Mouse (Mus musculus) WW6 (cell line): ENCODE data around the gene Sipa1.

Experiments used
- DNase-seq: peaks from one replicate; pipeline ENCODE4 v3.0.0-alpha.2; 2013; ENCODE audit warnings: low read depth, low spot score

The Sipa1 gene

DNA sequence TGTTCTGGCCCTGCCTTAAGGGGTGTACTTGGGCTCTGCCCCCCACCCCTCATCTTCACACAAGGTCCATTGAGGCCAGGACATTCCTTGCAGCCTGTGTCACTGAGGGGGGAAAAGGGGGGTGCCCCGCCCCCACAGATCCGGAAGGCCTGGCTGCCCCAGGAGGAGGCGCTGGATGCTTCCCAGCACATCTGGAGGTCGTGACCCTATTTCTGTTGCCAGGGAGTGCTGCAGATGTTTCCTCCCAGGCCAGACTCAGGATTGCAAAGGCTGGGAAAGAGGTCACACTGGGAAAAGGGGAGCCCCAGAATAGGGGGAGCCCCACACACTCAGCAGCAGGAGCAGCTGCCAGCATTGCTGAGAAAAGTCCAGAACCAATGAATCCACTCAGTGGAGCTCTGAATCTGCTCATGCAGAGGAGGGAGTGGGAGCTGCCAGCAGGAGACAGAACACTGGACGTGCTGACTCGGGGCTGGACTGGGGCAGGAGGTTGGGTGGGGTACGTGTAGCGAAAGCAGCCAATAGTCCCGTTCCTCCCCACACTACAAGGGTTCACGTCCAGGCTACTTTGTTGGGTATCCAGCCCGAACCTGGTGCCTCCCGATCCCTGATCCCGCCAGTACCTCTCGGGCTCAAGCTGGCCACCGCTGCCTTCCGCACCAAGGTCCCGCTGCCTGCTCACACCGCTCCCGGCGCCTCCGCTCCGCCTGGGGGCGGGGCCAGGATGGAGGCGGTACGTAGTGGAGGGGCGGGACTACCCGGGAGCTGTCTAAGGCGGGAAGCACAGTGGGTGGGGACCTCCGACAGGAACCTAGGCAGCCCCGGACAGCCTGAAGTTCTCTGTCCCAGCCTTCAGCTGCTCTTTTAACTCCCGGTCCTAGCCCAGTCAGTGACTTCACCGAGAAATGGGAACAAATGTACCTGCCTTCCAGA lies at the start of gene Sipa1:
TSS of gene Sipa1 (minus strand) at position 727 of the 933 bp plus-strand sequence.
- peak; percentile 62 for DNase-seq

GRCm38 (mm10) chr19:5713255-5713654 lies 49.7 kb upstream of the Sipa1 start:
- DNase-seq: no peak

GRCm38 (mm10) chr19:5711907-5712460 lies 48.5 kb upstream of the Sipa1 start:
- DNase-seq: no peak

DNA sequence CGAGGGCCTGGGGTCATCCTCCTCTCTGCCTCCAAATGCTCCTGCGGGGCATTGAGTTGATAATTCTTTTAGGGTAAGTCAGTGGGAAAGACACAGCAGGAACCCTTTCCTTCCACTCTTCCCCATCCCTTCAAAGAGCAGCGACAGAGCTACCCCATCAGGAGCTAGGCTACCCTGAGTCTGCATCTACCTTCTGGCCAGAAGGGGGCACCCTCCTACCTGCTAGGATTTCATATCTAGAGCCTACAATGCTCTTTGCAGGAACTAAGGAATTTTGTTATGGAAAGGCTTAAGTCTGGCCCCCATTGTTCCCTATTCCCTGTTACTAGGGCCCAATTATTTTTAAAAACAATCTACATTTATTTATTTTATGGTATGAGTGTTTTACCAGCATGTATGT lies 47.7 kb upstream of the Sipa1 start:
- DNase-seq: no peak

GRCm38 (mm10) chr19:5710581-5710980 lies 47.1 kb upstream of the Sipa1 start:
- DNase-seq: no peak

- no peak for DNase-seq
Observed at GRCm38 (mm10) chr19:5710068-5710467, 46.6 kb upstream of the Sipa1 start.

- no peak for DNase-seq
Observed at GRCm38 (mm10) chr19:5704801-5705571, 41.5 kb upstream of the Sipa1 start.

DNA sequence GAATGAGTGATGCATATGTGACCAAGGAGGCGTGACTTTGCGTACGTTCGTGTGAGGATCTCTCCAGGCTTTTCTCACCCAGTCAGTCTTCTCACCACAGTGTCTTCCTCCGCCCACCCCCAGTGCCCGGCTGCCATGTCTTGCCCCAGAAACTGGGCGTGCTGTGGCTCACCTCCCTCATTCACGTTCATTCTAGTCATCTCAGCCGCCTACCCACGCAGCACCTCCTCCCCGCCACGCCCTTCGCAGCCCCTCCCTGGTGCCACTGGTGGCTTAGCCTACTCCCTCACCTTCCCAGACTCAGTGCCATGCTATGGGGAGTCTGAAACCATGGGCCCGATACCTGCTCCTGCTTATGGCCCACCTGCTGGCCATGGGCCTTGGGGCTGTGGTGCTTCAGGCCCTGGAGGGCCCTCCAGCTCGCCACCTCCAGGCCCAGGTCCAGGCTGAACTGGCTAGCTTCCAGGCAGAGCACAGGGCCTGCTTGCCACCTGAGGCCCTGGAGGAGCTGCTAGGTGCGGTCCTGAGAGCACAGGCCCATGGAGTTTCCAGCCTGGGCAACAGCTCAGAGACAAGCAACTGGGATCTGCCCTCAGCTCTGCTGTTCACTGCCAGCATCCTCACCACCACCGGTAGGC lies 40.8 kb upstream of the Sipa1 start, which contains the start of gene Kcnk7:
TSS of gene Kcnk7 (plus strand) at position 205 of the 638 bp plus-strand sequence.
- DNase-seq: no peak

GRCm38 (mm10) chr19:5695849-5696462 lies 32.4 kb upstream of the Sipa1 start:
- peak; percentile 59 for DNase-seq

GRCm38 (mm10) chr19:5693801-5694200 lies 30.3 kb upstream of the Sipa1 start:
- no peak for DNase-seq

DNA sequence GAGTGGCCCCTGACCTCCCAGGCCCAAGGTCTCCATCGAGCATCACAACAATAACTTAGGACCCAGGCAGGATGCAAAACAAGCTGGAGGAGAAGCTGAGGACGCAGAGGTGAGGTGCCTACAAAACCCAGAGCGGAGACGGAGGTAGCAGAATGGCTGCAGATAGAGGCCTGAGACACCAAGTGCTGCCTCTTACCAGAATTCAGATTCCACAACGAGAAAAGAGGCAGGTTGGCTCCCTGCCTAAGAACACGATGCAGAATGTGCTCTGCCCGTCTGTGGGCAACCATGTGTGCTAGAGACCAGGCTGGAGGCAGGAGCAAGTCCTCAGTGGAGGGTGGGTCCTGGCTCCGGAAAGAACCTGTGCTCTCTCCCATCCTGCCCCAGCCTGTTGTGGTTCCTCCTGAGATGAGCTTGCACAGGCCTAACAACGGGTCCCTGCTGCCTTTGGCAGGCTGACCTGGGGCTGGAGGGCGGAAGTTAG lies 29.4 kb upstream of the Sipa1 start:
- DNase-seq: no peak

GRCm38 (mm10) chr19:5692086-5692912 lies 28.8 kb upstream of the Sipa1 start:
- no peak for DNase-seq

DNA sequence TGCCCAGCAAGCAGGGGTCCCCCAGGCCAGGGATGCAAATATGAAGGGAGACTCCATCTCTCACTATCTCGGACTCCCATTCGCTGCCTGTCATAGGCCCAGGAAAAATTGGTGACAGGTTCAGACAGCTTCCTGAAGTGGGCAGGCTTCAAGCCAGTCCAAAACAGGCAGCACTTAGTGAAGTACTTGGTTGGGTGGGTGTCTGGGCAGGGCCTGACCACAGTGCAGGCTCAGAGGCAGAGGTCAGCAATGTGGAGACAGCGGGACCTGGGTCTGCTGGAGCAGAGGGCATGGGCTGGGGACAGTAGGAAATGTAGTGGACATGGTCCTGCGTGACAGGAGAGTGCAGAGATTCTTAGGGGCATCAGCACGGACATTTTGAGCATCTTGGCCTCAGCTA lies 28.1 kb upstream of the Sipa1 start:
- DNase-seq: no peak

DNA sequence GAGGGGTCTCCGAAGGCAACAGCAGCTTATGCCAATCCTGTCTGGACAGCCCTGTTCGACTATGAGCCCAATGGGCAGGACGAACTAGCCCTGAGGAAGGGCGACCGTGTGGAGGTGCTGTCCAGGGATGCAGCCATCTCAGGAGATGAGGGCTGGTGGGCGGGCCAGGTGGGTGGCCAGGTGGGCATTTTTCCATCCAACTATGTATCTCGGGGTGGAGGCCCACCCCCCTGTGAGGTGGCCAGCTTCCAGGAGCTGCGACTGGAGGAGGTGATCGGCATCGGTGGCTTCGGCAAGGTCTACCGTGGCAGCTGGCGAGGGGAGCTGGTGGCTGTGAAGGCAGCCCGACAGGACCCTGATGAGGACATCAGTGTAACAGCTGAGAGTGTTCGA lies 26.8 kb upstream of the Sipa1 start:
- no peak for DNase-seq

DNA sequence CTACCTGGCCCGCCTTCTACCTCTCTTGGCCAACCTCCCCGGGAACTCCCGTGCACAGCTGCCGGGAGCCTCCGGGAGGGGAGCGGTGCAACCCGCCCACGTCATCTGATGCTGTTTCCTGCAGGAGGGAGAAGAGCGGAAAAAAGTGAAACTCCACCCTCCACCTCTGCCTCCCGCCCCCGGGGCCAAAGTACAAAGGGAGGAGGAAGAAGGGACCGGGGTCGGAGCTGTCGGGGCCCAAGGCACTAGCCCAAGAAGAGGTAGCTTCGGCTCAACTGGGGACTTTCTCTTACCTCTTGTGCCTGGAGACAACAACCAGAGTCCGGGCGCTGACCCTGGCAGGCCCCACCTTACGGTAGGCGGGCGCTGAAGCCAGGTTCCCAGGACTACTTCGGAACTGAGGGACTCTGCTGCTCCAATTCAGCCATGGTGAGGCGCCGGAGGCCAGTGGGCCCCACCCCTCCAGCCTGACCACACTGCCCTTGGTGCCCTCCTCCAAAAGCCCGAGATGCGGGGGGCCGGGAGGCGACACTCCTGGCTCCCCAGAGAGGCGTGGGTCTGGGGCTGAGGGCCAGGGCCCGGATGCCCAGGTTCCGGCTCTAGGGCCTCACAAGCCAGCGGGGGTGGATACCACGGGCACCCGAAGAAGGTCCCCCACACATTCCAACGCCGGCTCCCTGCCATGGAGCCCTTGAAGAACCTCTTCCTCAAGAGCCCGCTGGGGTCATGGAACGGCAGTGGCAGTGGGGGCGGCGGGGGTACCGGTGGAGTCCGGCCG lies 26.2 kb upstream of the Sipa1 start:
- DNase-seq: no peak

- no peak for DNase-seq
Observed at GRCm38 (mm10) chr19:5689088-5689428, 25.6 kb upstream of the Sipa1 start.

DNA sequence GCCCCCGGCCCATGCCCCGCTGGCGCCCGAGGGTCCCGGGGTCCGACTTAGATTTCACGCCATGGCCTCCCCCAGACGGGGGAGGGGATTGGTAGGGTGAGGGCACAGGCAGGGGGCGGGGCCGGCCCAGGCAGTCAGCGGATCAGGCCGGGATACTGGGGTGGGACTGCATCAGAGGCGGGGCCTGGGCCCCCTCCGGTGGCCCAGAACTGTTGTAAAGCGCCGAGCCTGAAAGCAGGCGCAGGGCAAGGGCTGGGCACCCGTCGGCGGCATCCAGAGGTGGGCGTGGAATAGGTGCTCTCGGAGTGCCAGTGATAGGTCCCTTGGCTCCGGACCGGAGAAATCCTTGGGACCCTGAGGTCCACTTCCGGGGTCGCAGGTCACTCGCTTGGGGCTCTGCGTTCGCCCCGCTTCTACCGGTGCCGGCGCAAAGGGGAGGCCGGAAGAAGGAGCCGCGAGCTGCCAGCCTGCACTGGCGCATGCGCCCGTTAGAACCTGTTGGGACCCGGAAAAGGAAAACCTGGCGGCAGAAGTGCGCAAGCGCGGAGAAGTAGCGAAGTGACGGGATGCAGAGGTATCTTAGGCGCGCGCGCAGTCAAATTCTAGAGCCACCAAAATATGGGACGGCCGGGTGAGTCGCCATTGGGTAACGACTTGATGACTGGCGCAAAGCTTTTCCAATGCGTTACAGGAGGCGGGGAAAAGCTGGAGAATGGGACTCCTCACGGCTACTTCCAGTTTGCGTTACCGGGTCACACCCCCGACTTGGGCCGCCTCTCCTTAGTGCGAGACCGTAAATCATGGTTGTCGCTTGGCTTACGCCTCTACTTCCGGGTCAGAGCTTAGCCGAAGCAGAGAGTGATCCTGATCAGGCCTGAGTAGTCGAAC lies 24.9 kb upstream of the Sipa1 start, which contains the start of the genes Map3k11 and Pcnx3:
TSS of gene Map3k11 (plus strand) at position 543 of the 888 bp plus-strand sequence.
TSS of gene Pcnx3 (minus strand) at position 709 of the 888 bp plus-strand sequence.
- peak; percentile 93 for DNase-seq

DNA sequence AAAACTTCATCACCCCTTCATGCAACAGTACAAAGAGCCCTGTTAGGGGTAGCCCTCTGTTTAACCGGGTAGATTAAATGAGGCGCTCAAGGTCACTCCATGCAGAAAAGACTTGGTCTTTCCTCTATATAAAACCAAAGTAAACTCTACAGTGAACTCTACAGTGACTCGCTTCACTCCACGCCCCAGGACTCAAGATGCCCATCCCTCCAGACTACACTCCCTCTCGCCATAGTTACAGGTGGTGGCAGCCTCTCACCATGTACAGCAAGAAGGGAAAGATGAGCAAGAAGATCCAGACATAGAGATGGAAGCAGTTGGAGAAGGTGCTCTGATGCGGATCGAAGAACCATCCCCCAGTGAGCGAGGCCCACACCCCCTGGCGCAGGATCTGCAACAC lies 24.2 kb upstream of the Sipa1 start:
- DNase-seq: no peak
